Mouse (Mus musculus): ENCODE measurements at regions not wholly inside any gene's neighbourhood (a gene's known extent, or its start where the extent isn't known, plus 50 kb on each side); places are given as distances from the start of the nearest gene placed in this dataset.

GRCm38 (mm10) chr1:42228098-42228497 lies 467.5 kb upstream of the Pou3f3 start:
- TF ChIP-seq CHD2 (IDR thresholded peaks at IDR 0.05; ENCODE audit: low read length), result no peak
- no peak for TF ChIP-seq HCFC1 (IDR thresholded peaks at IDR 0.05; ENCODE audit: low read depth, low read length)
- no peak for TF ChIP-seq CHD1 (IDR thresholded peaks at IDR 0.05; ENCODE audit: low read depth, low read length)
- TF ChIP-seq USF1 (IDR thresholded peaks at IDR 0.05; ENCODE audit: low read depth, low read length), result no peak
- TF ChIP-seq JUND (IDR thresholded peaks at IDR 0.05; ENCODE audit: low read depth, low read length), result no peak
- TF ChIP-seq SMC3 (IDR thresholded peaks at IDR 0.05; ENCODE audit: low read depth, low read length), result no peak

Measured in MEL (cell line).